Mouse (Mus musculus): ENCODE data around the gene Snx30. TPM values are rescaled to one million over a fixed set of nuclear protein-coding genes. Genes with fewer than 3 reads are reported as not detected.

The Snx30 gene
- polyA plus RNA-seq, 1 experiment from 2014 or later = 5.0 TPM

DNA sequence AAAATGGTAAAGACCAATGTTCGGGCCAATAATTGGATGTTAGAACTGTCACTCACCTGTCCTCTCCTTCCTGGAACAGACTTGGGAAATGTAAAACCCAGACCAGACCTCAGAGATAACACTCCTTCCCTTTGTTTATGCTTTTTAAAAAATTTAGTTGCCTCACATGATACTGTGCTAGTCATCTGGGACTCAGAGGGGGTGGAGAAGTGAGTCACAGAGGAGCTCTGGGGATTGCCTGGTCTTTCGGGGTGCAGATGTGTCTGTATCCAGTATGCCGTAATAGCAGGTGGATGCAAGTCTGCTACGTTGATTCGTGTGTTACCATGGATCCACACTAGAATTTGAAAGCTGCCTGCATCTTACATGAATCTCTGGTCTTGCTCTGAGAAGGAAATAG lies 87.1 kb downstream of the Snx30 start:
- Histone ChIP-seq H3K4me2 (ENCODE audit: low read depth, low read length) (no peak overlapping the region), H3K9ac (ENCODE audit: low read depth, low read length) (no peak overlapping the region), H3K36me3 (ENCODE audit: control insufficient read depth, insufficient read depth) (no peaks in the 10 kb centered on the region; the same call in 1 of the 2 replicates), H3K4me1 (ENCODE audit: control insufficient read depth, low read depth, low read length) (no peaks in the 10 kb centered on the region), H3K4me3 (ENCODE audit: low read depth, low read length) (no peak overlapping the region), H3K27me3 (ENCODE audit: control insufficient read depth, insufficient read depth, low read depth, low read length) (no peaks in the 10 kb centered on the region), H3K27ac (ENCODE audit: low read length) (no peak overlapping the region), H3K9me3 (replicated peaks; ENCODE audit: control insufficient read depth, low read length) (no peaks in the 10 kb centered on the region)
- WGBS (ENCODE audit: insufficient replicate concordance) = 74% methylated on average over 5 of the region's 5 CpGs
- no peak for ATAC-seq (ENCODE audit: low read depth)

DNA sequence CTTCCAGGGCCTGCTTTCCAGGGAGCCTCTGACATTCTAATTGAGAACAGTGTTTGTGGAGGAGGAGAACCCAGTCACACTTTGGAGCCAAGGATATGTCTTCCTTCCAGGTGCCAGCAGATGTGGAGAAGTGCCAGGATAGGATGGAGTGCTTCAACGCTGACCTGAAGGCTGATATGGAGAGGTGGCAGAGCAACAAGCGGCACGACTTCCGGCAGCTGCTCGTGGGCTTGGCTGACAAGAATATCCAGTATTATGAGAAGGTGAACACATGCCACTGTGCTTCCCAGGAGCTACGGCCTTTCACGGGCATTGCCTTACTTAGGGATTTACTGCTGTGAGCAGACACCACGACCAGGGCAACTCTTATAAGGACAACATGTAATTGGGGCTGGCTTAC lies 88.8 kb downstream of the Snx30 start:
- Histone ChIP-seq H3K27me3 (ENCODE audit: control insufficient read depth, insufficient read depth, low read depth, low read length) (no peaks in the 10 kb centered on the region), H3K9me3 (replicated peaks; ENCODE audit: control insufficient read depth, low read length) (no peaks in the 10 kb centered on the region), H3K4me1 (ENCODE audit: control insufficient read depth, low read depth, low read length) (no peaks in the 10 kb centered on the region), H3K4me2 (ENCODE audit: low read depth, low read length) (no peak overlapping the region), H3K4me3 (ENCODE audit: low read depth, low read length) (no peak overlapping the region), H3K36me3 (ENCODE audit: control insufficient read depth, insufficient read depth) (peaks cover 2% of the 10 kb centered on the region; the same call in 1 of the 2 replicates), H3K9ac (ENCODE audit: low read depth, low read length) (no peak overlapping the region), H3K27ac (ENCODE audit: low read length) (no peak overlapping the region)
- WGBS (ENCODE audit: insufficient replicate concordance) = 75% methylated on average over 8 of the region's 8 CpGs
- no peak for ATAC-seq (ENCODE audit: low read depth)

DNA sequence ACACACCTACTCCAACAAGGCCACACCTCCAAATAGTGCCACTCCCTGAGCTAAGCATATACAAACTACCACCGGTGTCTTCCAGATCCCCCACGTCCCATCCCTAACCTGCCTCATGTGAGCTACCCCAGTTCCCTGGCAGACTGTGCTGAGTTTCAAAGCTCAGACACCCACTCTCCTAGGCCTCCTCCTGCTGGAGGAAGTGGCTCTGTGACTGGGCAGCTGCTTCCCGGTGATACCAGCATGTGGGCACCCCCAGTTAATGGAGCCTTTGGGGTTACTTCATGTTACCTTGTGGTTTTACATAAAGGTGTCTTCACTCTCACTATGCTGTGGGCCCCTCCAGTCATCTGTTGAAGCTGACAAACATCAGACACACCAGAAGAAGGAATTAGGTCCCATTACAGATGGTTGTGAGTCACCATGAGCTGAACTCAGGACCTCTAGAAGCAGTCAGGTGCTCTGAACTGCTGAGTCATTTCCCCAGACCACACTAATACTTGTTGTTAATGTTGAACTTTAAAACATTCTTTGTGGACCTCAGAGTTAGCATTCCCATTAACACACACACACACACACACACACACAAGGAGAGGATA lies 89.4 kb downstream of the Snx30 start:
- H3K4me2 ChIP-seq (ENCODE audit: low read depth, low read length) = no peak overlapping the region
- H3K27me3 ChIP-seq (ENCODE audit: control insufficient read depth, insufficient read depth, low read depth, low read length) = no peaks in the 10 kb centered on the region
- no peak overlapping the region for H3K9ac ChIP-seq (ENCODE audit: low read depth, low read length)
- no peak for ATAC-seq (ENCODE audit: low read depth)
- no peak overlapping the region for H3K27ac ChIP-seq (ENCODE audit: low read length)
- 43% methylated on average over 3 of the region's 3 CpGs for WGBS (ENCODE audit: insufficient replicate concordance)
- H3K9me3 ChIP-seq (replicated peaks; ENCODE audit: control insufficient read depth, low read length) = no peaks in the 10 kb centered on the region
- H3K4me3 ChIP-seq (ENCODE audit: low read depth, low read length) = no peak overlapping the region
- H3K36me3 ChIP-seq (ENCODE audit: control insufficient read depth, insufficient read depth) = peaks cover 2% of the 10 kb centered on the region; the same call in 1 of the 2 replicates
- H3K4me1 ChIP-seq (ENCODE audit: control insufficient read depth, low read depth, low read length) = no peaks in the 10 kb centered on the region

DNA sequence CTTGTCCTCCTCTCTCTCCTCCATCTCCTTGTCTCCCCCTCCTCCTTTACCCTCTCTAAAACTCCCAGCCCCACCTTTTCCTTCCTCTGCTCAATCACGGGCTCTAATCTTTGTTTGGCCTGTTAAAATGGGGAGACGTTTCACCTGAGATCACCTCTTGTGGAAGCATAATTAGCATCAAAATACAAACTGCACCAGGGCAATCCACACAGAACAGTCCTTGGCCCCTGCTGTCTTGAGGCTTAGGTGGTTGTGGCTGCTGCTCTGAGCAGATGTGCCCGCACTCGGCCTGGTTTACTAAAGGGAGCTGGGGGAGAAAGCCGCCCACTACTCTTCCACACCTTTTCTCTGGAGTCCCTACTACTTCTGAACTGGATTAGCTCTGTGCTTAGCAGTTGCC lies 90.4 kb downstream of the Snx30 start:
- H3K27ac ChIP-seq (ENCODE audit: low read length) = no peak overlapping the region
- H3K4me1 ChIP-seq (ENCODE audit: control insufficient read depth, low read depth, low read length) = no peaks in the 10 kb centered on the region
- WGBS (ENCODE audit: insufficient replicate concordance) = 58% methylated on average over 5 of the region's 5 CpGs
- H3K27me3 ChIP-seq (ENCODE audit: control insufficient read depth, insufficient read depth, low read depth, low read length) = no peaks in the 10 kb centered on the region
- H3K4me3 ChIP-seq (ENCODE audit: low read depth, low read length) = no peak overlapping the region
- H3K9ac ChIP-seq (ENCODE audit: low read depth, low read length) = no peak overlapping the region
- no peaks in the 10 kb centered on the region for H3K9me3 ChIP-seq (replicated peaks; ENCODE audit: control insufficient read depth, low read length)
- ATAC-seq (ENCODE audit: low read depth) = no peak
- H3K4me2 ChIP-seq (ENCODE audit: low read depth, low read length) = no peak overlapping the region
- H3K36me3 ChIP-seq (ENCODE audit: control insufficient read depth, insufficient read depth) = peaks cover 2% of the 10 kb centered on the region; the same call in 1 of the 2 replicates

DNA sequence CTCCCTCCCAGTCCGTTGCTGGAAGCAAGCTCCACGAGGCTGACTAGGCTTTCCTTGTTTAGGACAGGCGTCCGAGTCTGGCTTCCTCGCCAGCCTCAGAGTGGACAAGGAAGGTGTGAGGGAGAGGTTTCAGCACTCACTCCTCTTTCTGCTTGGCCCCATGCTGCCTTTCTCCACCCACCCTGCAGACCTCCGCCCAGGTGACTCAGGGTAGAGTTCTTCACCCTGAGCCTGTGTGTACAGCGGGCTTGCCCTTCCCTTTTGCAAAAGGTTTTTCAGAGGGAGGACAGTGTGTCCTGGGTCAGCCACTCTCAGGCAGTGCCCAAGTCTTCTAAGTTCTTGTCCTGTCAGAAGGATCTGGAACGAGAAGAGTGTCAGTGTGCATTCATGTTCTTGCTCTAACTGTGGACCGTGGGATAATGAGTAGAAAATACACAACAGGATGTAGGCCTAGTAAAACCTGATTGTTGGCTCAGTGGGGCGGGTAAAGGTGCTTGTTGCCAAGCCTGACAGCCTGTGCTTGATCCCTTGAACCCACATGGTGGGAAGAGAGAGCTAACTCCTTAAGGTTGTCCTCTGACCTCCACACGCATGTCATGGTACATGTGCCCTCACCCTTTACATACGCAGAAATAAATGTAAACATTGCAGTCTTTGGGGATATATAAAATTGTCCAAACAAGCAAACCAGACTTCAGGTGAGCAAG lies 92.3 kb downstream of the Snx30 start:
- Histone ChIP-seq H3K4me3 (ENCODE audit: low read depth, low read length) (no peak overlapping the region), H3K9ac (ENCODE audit: low read depth, low read length) (no peak overlapping the region), H3K36me3 (ENCODE audit: control insufficient read depth, insufficient read depth) (peaks cover 2% of the 10 kb centered on the region; the same call in 1 of the 2 replicates), H3K4me1 (ENCODE audit: control insufficient read depth, low read depth, low read length) (no peaks in the 10 kb centered on the region), H3K9me3 (replicated peaks; ENCODE audit: control insufficient read depth, low read length) (no peaks in the 10 kb centered on the region), H3K27ac (ENCODE audit: low read length) (no peak overlapping the region), H3K27me3 (ENCODE audit: control insufficient read depth, insufficient read depth, low read depth, low read length) (no peaks in the 10 kb centered on the region), H3K4me2 (ENCODE audit: low read depth, low read length) (no peak overlapping the region)
- 62% methylated on average over 12 of the region's 12 CpGs for WGBS (ENCODE audit: insufficient replicate concordance)
- no peak for ATAC-seq (ENCODE audit: low read depth)

DNA sequence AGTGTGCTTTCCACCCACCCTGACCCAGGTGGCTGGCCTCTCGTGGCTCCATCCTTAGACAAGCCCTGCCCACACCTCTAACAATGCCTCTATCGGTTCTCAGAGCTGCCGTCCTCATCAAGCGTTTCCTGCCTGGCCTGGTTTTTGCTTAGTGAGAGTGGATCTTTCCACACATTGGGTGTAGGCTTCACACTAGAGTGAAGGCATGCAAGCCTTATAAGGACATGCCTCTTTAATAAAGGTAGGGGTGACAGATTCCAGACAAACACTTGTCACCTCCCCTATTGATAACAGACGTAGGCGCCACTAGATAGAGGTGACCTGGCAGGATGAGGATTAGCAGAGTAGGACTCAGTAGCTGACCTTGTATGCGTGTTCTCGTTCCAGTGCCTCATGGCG lies 92.9 kb downstream of the Snx30 start:
- ATAC-seq (ENCODE audit: low read depth) = no peak
- Histone ChIP-seq H3K9ac (ENCODE audit: low read depth, low read length) (no peak overlapping the region), H3K4me1 (ENCODE audit: control insufficient read depth, low read depth, low read length) (no peaks in the 10 kb centered on the region), H3K27me3 (ENCODE audit: control insufficient read depth, insufficient read depth, low read depth, low read length) (no peaks in the 10 kb centered on the region), H3K4me2 (ENCODE audit: low read depth, low read length) (no peak overlapping the region), H3K4me3 (ENCODE audit: low read depth, low read length) (no peak overlapping the region), H3K36me3 (ENCODE audit: control insufficient read depth, insufficient read depth) (peaks cover 2% of the 10 kb centered on the region; the same call in 1 of the 2 replicates), H3K27ac (ENCODE audit: low read length) (no peak overlapping the region), H3K9me3 (replicated peaks; ENCODE audit: control insufficient read depth, low read length) (no peaks in the 10 kb centered on the region)
- 65% methylated on average over 9 of the region's 9 CpGs for WGBS (ENCODE audit: insufficient replicate concordance)

DNA sequence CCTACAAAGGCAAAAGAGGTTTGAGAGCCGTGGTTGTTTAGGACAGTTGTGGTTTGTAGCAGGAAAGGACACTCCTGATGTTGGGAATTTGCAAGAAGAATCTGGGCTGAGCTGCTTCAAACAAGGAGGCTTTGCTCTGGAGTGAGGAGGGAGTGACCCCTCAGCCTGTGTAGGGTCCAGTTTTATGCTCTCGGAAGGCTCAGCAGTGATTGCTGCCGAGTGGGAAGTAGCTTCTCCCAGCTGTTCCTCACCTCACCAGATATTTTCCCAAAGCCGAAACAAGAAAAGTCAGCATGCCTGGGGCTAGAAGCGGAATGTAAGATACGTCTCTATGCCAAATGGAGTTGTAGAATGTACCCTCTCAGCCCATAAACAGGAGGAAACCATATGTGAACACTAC lies 96.2 kb downstream of the Snx30 start:
- Histone ChIP-seq H3K36me3 (ENCODE audit: control insufficient read depth, insufficient read depth) (peaks cover 2% of the 10 kb centered on the region; the same call in 1 of the 2 replicates), H3K4me3 (ENCODE audit: low read depth, low read length) (no peak overlapping the region), H3K27ac (ENCODE audit: low read length) (no peak overlapping the region), H3K4me1 (ENCODE audit: control insufficient read depth, low read depth, low read length) (no peaks in the 10 kb centered on the region), H3K9me3 (replicated peaks; ENCODE audit: control insufficient read depth, low read length) (no peaks in the 10 kb centered on the region), H3K4me2 (ENCODE audit: low read depth, low read length) (no peak overlapping the region), H3K27me3 (ENCODE audit: control insufficient read depth, insufficient read depth, low read depth, low read length) (no peaks in the 10 kb centered on the region), H3K9ac (ENCODE audit: low read depth, low read length) (no peak overlapping the region)
- ATAC-seq (ENCODE audit: low read depth) = no peak
- 71% methylated on average over 6 of the region's 6 CpGs for WGBS (ENCODE audit: insufficient replicate concordance)

DNA sequence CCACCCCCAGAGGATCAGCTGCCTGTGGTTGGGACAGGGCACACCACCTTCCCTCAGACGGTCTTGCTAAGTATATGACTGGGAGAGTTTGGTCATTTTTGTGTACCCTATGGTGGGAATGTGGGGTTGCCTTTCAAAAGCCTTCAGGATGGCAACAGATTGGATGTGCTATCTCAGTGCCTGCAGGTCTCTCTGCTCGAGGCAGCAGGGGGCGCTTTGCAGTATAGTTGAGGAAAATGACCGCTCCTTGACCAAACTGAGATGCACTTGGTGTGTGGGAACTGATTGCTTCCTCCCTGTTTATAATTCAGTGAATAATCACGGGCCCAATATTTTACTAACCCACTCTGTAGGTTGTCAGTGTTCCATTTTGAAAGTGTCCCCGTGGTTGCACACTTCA lies 96.9 kb downstream of the Snx30 start:
- Histone ChIP-seq H3K4me1 (ENCODE audit: control insufficient read depth, low read depth, low read length) (no peaks in the 10 kb centered on the region), H3K27me3 (ENCODE audit: control insufficient read depth, insufficient read depth, low read depth, low read length) (no peaks in the 10 kb centered on the region), H3K9me3 (replicated peaks; ENCODE audit: control insufficient read depth, low read length) (no peaks in the 10 kb centered on the region), H3K9ac (ENCODE audit: low read depth, low read length) (no peak overlapping the region), H3K27ac (ENCODE audit: low read length) (no peak overlapping the region), H3K4me2 (ENCODE audit: low read depth, low read length) (no peak overlapping the region), H3K4me3 (ENCODE audit: low read depth, low read length) (no peak overlapping the region), H3K36me3 (ENCODE audit: control insufficient read depth, insufficient read depth) (peaks cover 2% of the 10 kb centered on the region; the same call in 1 of the 2 replicates)
- WGBS (ENCODE audit: insufficient replicate concordance) = 58% methylated on average over 6 of the region's 6 CpGs
- no peak for ATAC-seq (ENCODE audit: low read depth)

DNA sequence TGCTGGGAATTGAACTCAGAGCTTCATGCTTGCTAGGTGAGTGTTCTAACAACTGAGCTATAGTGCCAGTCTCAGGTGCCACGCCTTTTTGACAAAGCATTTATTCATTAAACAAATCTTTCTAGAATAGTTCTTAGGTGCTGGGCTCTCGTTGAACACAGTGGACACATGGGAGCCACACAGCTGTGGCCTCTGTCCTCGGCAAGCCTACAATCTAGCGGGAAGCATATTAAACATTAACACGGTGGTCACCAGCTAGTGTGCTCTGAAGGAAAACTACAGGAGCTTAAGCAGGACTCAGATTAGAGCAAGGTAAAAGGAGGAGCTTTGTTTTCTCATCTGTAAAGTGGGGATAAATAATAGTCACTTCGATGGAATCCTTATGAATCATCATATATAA lies 101.5 kb downstream of the Snx30 start:
- peak; percentile 48; the same call in 1 of the 2 replicates for ATAC-seq (ENCODE audit: low read depth)
- WGBS (ENCODE audit: insufficient replicate concordance) = 60% methylated on average over 6 of the region's 6 CpGs
- H3K36me3 ChIP-seq (ENCODE audit: control insufficient read depth, insufficient read depth) = no peaks in the 10 kb centered on the region
- H3K4me2 ChIP-seq (ENCODE audit: low read depth, low read length) = no peak overlapping the region
- H3K27me3 ChIP-seq (ENCODE audit: control insufficient read depth, insufficient read depth, low read depth, low read length) = no peaks in the 10 kb centered on the region
- H3K4me1 ChIP-seq (ENCODE audit: control insufficient read depth, low read depth, low read length) = no peaks in the 10 kb centered on the region
- H3K9ac ChIP-seq (ENCODE audit: low read depth, low read length) = no peak overlapping the region
- no peak overlapping the region for H3K4me3 ChIP-seq (ENCODE audit: low read depth, low read length)
- H3K27ac ChIP-seq (ENCODE audit: low read length) = no peak overlapping the region
- H3K9me3 ChIP-seq (replicated peaks; ENCODE audit: control insufficient read depth, low read length) = no peaks in the 10 kb centered on the region
